Mouse (Mus musculus) liver, adult 2 months (tissue): ENCODE measurements at regions not wholly inside any gene's neighbourhood (a gene's known extent, or its start where the extent isn't known, plus 50 kb on each side); places are given as distances from the start of the nearest gene placed in this dataset.

Experiments used
- CTCF ChIP-seq: fragments of 200-500 bp; IDR thresholded peaks from 2 replicates; pipeline ENCODE4 v1.5.1; 2011; ENCODE audit warnings: low read depth, low read length, control low read depth
- POLR2A ChIP-seq: fragments of 200-500 bp; IDR thresholded peaks from 2 replicates; pipeline ENCODE4 v1.6.1; 2011; ENCODE audit warnings: low read length, control low read depth; ENCODE audit not compliant: insufficient read depth; ENCODE audit errors: extremely low read depth

- no peak for TF ChIP-seq POLR2A
- TF ChIP-seq CTCF: no peak
These were observed 159.2 kb upstream of the Nrip1 start for GRCm38 (mm10) chr16:76532928-76533217.
